Mouse (Mus musculus) forebrain, embryonic 10.5 days (tissue): ENCODE data around the gene CK137956. TPM values are rescaled to one million over a fixed set of nuclear protein-coding genes. Genes with fewer than 3 reads are reported as not detected.

ENCODE experiments used
- DNase-seq: peaks from one replicate; pipeline ENCODE4 v3.0.0-alpha.2; 2017; ENCODE audit warnings: low spot score; ENCODE audit errors: extremely low spot score
- H3K27ac ChIP-seq: fragments of 300-500 bp; sonication (generic); 2 replicates; pipeline ENCODE4 v1.5.1; 2016; ENCODE audit warnings: mild to moderate bottlenecking
- H3K27me3 ChIP-seq: fragments of 300-500 bp; sonication (generic); 2 replicates; pipeline ENCODE4 v1.6.1; 2016; ENCODE audit warnings: mild to moderate bottlenecking; ENCODE audit not compliant: poor library complexity, severe bottlenecking
- H3K36me3 ChIP-seq: fragments of 300-500 bp; sonication (generic); replicated peaks from 2 replicates; pipeline ENCODE4 v1.6.1; 2016; ENCODE audit warnings: mild to moderate bottlenecking, moderate library complexity
- H3K4me1 ChIP-seq: fragments of 300-500 bp; sonication (generic); 2 replicates; pipeline ENCODE4 v1.6.1; 2016
- H3K4me3 ChIP-seq: fragments of 300-500 bp; sonication (generic); 2 replicates; pipeline ENCODE4 v1.5.1; 2016; ENCODE audit warnings: mild to moderate bottlenecking, moderate library complexity
- H3K9me3 ChIP-seq: fragments of 300-500 bp; sonication (generic); 2 replicates; pipeline ENCODE4 v1.6.1; 2016; ENCODE audit warnings: mild to moderate bottlenecking, moderate library complexity
- WGBS: fragments of 180-500 bp; shearing (Covaris S2); methylation state at CpG from one replicate; pipeline ENCODE4 v1.1.7; 2016; 5-methylcytosine and 5-hydroxymethylcytosine counted together
- polyA plus RNA-seq: library from polyadenylated mRNA; unstranded; fragments of >200 nt; fragmentation: Nextera tagmentation; extraction: Ambion mirVana; gene quantifications from 2 replicates; pipeline ENCODE4 v1.2.1, GENCODE M21; 2016

The CK137956 gene
- 0.27 and 0.38 TPM in 2 replicates for polyA plus RNA-seq

DNA sequence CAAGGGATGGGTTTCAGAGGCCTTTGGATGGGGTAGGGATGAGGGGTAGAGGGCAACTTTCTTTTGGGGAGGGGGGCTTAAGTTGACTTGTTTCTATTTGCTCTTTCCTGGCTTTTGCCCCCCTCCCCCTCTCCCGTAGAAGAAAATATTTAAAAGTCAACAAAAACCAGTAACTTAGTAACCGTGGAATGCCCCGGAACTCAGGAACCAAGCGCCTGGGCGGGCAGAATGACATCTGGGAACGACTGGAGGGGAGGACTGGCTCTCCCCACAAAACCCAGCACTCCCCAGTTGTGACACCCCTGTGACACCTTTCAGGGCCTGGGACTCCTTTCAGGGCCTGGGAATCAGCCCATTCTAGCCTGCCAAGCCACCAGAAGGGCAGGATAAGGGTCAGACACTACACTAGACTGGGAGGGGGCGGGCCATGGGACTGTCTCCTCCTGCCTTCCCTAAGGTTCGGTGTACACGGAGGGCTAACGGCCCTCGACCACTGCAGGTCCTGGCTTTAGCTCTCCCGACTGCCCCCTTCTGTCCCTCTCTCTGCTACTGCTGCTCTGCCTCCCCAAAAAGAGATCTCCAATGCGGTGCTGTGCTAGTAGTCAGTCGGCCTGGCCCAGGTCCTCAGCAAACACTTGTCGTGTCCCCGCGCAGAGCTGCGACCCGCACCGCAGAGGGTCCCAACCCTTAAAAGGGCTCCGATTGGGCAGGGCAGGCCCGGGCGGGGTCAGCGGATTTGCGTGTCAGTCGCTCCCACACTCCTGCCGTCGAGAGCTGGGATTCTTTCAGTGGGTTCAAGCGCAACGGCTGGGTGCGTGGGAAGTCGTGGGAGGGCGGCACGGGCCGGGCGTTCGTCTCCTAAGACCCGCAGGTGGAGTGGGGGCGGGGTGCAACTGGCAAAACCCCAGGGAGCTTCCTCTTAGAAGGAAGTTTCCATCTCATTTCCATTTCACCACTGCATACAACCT is at the start of gene CK137956:
Gene CK137956, minus strand, starts transcription at position 51 of the 968 bp plus-strand sequence.
- peak; percentile 26 for DNase-seq
- Histone ChIP-seq H3K27me3 (peaks cover 50% of the 10 kb centered on the region), H3K4me1 (peaks cover 23% of the 10 kb centered on the region), H3K36me3 (no peaks in the 10 kb centered on the region), H3K9me3 (no peaks in the 10 kb centered on the region), H3K4me3 (peak within 1 kb of the TSS; percentile 34), H3K27ac (no peak within 1 kb of the TSS)
- 5% methylated on average over 39 of the region's 39 CpGs for WGBS

DNA sequence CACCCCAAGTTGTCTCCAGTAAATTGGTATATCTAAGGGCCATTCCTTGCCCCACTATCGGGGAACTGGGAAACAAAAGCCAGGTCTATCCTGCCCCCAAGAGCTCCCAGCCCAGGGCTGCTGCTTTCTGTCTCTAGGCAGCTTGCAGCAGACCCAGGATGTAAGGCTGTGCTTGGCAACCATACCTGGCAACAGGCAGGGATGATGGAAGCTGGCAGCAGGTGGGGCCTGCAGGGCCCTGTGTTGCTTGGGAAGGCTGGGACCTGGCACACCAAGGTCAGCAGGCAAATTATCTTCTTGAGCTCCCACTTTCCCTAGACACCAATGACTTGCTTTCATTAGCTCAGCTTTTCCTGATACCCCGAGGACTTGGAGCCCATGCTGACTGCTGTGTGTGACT is 48.7 kb upstream of the CK137956 start:
- no peak for DNase-seq
- Histone ChIP-seq H3K4me3 (no peak overlapping the region), H3K27me3 (no peaks in the 10 kb centered on the region), H3K9me3 (no peaks in the 10 kb centered on the region), H3K27ac (no peak overlapping the region), H3K4me1 (no peaks in the 10 kb centered on the region), H3K36me3 (no peaks in the 10 kb centered on the region)
- WGBS: 81% methylated on average over 2 of the region's 2 CpGs

DNA sequence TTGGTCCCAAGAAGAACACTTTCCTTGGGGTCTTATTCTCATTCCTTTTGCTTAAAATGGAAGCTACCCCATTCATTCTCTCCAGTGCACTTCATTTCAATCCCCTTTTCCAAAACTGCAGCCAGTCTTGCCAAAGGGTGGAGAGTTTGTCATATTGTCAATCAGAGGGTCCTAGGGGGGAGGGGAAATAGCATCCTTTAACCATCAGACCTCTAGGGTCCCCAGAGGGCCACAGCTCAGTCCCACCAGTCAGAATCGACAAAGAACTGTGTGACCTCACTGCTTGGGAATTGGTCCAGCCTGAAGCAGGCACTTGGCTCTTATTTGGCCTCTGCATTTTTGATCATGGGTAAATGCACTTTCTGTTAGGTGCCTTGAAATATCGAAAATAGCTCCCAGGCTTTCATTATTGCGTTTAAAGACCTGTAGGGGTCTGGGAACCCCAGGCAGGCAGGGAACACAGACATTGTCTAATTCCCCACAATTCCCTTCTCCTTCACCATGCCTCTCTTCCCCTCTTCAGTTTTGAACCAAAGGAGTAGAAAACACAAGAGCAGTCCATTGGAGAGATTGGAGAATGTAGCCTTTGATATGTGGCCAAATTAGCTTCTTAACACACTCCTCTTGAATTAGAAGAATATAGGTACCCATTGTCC is 34.2 kb upstream of the CK137956 start:
- Histone ChIP-seq H3K4me1 (peaks cover 5% of the 10 kb centered on the region; the same call in 1 of the 2 replicates), H3K27ac (no peak overlapping the region), H3K36me3 (no peaks in the 10 kb centered on the region), H3K27me3 (no peaks in the 10 kb centered on the region), H3K4me3 (no peak overlapping the region), H3K9me3 (no peaks in the 10 kb centered on the region)
- 73% methylated on average over 3 of the region's 3 CpGs for WGBS
- DNase-seq: no peak

DNA sequence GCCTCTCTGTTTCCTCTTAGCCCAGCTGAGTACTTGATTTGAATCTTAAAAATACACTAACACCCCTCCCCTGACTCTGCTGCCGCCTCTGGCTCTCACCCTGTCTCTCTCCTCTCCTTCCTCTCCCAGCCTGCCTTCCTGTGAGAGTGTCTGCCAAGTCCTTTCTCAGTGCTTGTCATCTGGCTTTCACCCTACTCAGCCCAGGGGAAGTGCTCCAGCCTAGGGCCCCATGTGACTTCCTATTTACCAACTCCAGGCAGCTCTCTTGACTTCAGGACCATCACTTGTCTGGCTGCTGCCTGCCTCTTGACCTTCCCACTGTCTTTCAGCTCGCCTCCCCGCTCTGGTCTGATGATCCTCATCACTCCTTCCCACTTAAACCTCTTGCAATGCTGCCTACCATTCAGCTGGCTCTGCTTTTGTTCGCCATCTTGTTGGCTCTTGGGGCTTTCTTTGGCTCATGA is 31.9 kb upstream of the CK137956 start:
- Histone ChIP-seq H3K4me1 (peaks cover 5% of the 10 kb centered on the region; the same call in 1 of the 2 replicates), H3K36me3 (no peaks in the 10 kb centered on the region), H3K4me3 (no peak overlapping the region), H3K9me3 (no peaks in the 10 kb centered on the region), H3K27ac (no peak overlapping the region), H3K27me3 (no peaks in the 10 kb centered on the region)
- WGBS: 84% methylated on average over 4 of the region's 4 CpGs
- DNase-seq: no peak

DNA sequence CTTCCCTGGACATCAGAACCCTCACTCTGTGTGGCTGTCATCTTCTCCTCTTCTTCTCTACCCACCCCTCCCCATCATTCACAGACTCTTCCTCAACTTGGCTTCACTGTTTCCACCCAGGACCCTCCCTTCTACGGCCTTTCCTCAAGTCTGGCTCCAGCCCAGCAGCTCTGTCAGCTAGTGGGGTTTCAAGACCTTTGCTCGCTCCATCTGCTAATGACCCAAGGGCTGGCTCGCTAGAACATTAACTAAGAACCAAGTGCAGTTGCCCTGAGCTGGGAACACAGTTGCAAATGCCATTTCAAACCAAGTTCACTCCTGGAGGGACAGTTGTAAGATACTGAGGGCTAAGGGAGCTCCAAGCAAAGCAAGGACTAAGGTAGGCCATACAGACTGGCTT is 28.5 kb upstream of the CK137956 start:
- no peaks in the 10 kb centered on the region for H3K27me3 ChIP-seq
- H3K4me1 ChIP-seq: no peaks in the 10 kb centered on the region
- WGBS: 91% methylated on average over 3 of the region's 3 CpGs
- H3K27ac ChIP-seq: no peak overlapping the region
- H3K36me3 ChIP-seq: no peaks in the 10 kb centered on the region
- H3K4me3 ChIP-seq: no peak overlapping the region
- H3K9me3 ChIP-seq: no peaks in the 10 kb centered on the region
- DNase-seq: no peak

DNA sequence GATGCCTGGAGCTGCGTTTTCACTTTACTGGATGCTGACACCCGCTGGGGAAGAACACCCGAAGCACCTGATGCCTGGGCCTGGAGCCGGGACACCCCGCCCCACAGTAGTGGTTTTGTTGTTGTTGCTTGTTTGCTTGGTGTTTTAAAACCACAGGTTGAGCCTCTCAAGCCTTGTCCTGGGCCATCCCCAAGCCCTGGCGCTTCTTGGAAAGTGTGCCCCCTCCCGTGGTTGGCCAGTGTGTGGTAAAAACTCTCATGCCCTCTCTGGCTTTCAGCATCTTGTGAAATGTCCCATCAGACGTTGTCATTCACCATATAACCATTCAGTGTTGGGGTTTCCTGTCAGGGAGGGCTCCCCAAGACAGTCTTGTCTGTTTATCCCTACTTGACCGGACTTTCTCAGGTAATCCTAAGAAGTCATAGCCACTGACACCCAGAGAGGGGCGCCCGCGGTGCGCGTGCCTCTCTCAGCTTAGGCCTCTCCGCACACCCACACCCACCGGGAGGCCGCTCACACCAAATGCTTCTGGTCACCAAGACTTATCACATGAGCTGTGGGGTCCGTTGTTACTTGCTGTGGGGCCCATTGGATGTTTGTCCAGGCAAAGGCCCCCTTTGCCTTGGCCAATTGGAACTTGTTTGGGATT is 18.7 kb upstream of the CK137956 start:
- peak overlapping the region; percentile 71 for H3K4me3 ChIP-seq
- WGBS: 6% methylated on average over 18 of the region's 18 CpGs
- H3K36me3 ChIP-seq: no peaks in the 10 kb centered on the region
- no peak overlapping the region for H3K27ac ChIP-seq
- H3K9me3 ChIP-seq: no peaks in the 10 kb centered on the region
- H3K4me1 ChIP-seq: peaks cover 44% of the 10 kb centered on the region
- peak; percentile 26 for DNase-seq
- H3K27me3 ChIP-seq: peaks cover 72% of the 10 kb centered on the region

DNA sequence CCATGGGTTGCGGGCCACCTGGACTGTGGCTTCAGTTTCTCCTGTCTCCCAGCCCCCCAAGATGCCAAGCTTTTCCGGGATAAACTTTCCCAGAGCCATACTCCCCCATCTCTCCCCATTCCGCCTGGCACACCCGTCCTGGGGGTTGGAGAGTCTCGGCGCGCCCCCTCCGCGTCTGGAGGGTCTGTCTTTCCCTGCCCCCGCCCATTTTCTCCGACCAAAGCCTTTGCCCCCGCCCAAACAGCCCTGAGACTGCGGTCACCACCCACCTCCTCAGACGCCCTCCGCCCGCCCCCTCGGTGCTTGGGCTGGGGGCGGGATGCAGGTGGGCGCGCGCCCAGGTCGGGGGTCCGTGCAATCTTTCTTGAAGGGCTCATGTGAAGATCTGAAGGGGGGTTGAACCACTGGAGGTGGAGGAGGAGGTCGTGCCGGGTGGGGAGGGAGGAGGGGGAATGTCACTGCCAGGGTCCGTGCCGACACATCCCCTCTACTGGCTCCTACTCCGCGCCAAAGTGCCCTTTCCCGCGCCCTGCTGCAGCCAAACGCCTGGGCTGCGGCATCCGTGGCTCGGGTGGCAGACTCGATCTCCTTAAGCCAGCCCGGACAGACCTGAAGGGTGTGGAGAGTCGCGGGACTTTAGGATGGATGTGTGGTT is 17.9 kb upstream of the CK137956 start:
- Histone ChIP-seq H3K27me3 (peaks cover 80% of the 10 kb centered on the region), H3K27ac (peak overlapping the region; percentile 83), H3K36me3 (no peaks in the 10 kb centered on the region), H3K4me1 (peaks cover 44% of the 10 kb centered on the region), H3K4me3 (peak overlapping the region; percentile 71), H3K9me3 (no peaks in the 10 kb centered on the region)
- no peak for DNase-seq
- 1% methylated on average over 37 of the region's 39 CpGs for WGBS

DNA sequence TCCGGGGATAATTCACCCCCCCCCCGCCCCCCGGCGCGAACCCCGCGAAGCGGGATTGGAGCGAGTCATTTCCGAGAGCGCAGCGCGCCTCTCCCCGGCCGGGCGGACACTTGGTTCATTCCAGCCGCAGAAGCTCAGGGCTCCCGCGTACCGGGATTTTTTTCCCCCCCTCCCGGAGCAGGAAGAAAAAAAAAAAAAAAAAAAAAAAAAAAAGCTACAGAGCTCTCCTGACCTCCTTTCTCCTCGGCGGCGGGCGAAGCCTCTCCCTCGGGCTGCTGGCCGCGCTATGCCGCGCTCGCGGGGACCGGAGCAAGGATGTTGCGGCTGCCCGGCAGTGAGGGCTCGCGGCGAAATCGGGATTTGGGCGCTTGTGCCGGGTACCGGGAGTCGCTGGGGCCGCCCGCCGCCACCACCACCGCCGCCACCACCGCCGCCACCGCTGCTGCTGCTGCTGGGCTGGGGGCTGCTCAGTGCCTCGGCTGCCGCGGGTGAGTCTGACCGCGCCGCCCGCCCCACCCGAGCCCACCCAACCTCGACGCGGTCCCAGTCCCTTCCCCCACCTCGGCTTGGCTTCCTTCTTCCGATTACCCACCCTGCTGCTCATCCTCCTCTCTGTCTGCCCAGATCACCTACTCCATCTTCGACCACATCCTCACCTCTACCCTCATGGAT is 17.2 kb upstream of the CK137956 start, which contains the start of gene Csmd2:
Gene Csmd2, plus strand, starts transcription at position 74 of the 672 bp plus-strand sequence.
- no peaks in the 10 kb centered on the region for H3K9me3 ChIP-seq

DNA sequence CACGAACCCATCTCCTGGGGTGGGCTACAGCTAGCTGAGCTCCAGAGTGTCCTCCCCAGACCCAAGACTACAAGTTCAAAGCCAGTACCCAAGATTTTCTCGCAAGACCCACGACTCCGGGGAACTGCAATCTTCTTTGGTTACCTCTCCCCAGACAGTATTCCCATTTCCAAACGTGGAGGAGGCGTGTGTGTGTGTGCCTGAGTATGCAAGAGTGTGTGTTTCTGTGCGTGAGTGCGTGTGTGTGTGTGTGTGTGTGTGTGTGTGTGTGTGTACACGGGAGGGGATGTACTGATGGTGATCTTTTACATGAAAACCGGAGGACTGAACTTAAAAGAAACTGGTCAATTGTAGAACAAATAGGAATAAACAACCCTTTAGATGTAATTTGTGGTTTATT is 16.5 kb upstream of the CK137956 start:
- 6% methylated on average over 10 of the region's 10 CpGs for WGBS
- Histone ChIP-seq H3K4me1 (peaks cover 44% of the 10 kb centered on the region), H3K4me3 (peak overlapping the region; percentile 71), H3K36me3 (no peaks in the 10 kb centered on the region), H3K27me3 (peaks cover 90% of the 10 kb centered on the region), H3K9me3 (no peaks in the 10 kb centered on the region), H3K27ac (no peak overlapping the region)
- peak; percentile 26 for DNase-seq

More for the DNA sequence above, 17.2 kb upstream of the CK137956 start, which contains the start of gene Csmd2:
- Histone ChIP-seq H3K27me3 (peaks cover 85% of the 10 kb centered on the region), H3K4me1 (peaks cover 44% of the 10 kb centered on the region), H3K36me3 (no peaks in the 10 kb centered on the region), H3K4me3 (peak within 1 kb of the TSS; percentile 71), H3K27ac (peak within 1 kb of the TSS; percentile 83)
- peak; percentile 47 for DNase-seq
- 0% methylated on average over 62 of the region's 65 CpGs for WGBS

DNA sequence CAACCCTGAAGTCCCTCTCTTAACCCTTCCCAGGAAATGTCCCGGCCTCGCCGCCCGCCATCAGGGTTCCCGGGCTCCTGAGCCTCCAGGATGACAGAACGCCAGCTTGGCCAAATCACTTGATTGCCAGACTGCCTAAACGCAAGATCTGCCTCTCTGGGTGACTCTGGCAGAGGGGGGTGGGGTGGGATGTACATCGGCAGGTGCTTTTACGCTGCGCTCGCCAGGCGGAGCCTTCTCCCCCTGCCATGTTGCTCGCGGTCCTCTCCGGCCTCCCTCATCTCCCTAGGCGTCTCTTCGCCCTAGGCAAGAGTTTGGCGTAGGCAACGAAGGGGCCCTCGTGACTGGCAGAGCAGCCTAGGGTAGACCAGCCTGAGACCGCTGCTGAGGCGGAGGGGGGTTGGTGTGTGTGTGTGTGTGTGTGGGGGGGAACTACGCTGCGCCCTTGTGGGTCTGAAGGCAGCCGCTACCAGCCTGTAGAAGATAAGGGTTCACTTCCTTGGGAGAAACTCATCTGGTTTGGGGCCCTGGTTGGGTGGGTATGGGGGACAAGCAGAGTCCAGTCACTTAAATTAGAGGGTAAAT is 15.8 kb upstream of the CK137956 start:
- Histone ChIP-seq H3K27me3 (peaks cover 88% of the 10 kb centered on the region), H3K4me1 (peaks cover 47% of the 10 kb centered on the region), H3K27ac (peak overlapping the region; percentile 44; the same call in 1 of the 2 replicates), H3K9me3 (no peaks in the 10 kb centered on the region), H3K36me3 (no peaks in the 10 kb centered on the region), H3K4me3 (peak overlapping the region; percentile 71)
- WGBS: 2% methylated on average over 25 of the region's 25 CpGs
- DNase-seq: peak; percentile 32

DNA sequence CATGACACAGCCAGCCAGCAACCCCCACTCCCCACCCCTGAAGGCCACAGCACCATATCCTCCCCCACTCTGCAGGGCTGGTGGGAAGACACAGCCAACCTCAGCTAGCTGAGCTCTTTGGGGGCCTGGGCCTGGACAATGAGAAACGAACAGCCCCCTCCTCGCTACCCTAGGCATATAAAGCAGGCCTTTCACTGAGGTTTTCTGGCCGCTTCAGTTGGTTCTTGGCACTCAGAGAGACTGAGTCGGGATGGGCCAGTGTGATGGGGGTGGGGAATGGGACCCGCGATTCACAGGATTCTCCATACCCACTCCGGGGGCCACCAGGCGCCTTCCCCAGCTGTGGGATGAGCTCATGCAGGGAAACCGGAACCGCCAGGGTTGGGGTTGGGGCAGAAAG is 15.1 kb upstream of the CK137956 start:
- H3K9me3 ChIP-seq: no peaks in the 10 kb centered on the region
- H3K4me1 ChIP-seq: peaks cover 54% of the 10 kb centered on the region
- no peak for DNase-seq
- peaks cover 84% of the 10 kb centered on the region for H3K27me3 ChIP-seq
- WGBS: 9% methylated on average over 10 of the region's 10 CpGs
- no peaks in the 10 kb centered on the region for H3K36me3 ChIP-seq
- peak overlapping the region; percentile 71; the same call in 1 of the 2 replicates for H3K4me3 ChIP-seq
- H3K27ac ChIP-seq: no peak overlapping the region
